ENCODE assay signal across 36 mouse cellular contexts in the genomic region with DNA sequence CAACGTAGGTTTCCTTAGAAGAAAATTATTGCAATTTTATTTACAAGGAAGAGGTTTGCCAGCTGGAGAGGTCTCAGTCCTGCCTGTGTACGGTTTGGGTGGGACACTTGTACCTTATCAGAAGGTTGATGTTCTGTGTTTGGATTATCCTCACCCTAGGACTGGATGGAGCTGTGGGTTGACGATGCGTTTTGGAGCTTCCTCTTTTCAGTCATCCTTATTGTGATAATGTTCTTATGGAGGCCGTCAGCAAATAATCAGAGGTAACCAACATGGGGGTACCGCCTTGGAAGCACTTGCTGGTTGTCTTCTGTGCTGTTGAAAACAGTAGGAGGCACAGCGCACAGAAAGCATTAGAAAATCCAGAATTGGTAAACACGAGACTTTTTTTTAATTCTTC. TPM values are rescaled to one million over a fixed set of nuclear protein-coding genes. Genes with fewer than 3 reads are reported as not detected.
"Had no signal": no experiment of that assay in that cellular context is flagged by ENCODE, and none has a peak within 500 bp of the region (broad histone marks: within the 10 kb centered on the region; RNA-seq: fewer than 3 reads in every experiment).

No protein-coding gene starts in this region.

- H3K4me2 ChIP-seq: heart, embryonic 12.5 days; heart, embryonic 13.5 days; heart, embryonic 15.5 days; hindbrain, embryonic 12.5 days; hindbrain, embryonic 13.5 days; hindbrain, embryonic 14.5 days; hindbrain, embryonic 15.5 days; intestine, embryonic 15.5 days; kidney, embryonic 15.5 days had no signal

- ATAC-seq: hindbrain, embryonic 16.5 days; hindbrain, postnatal 0 days; inflammation-experienced regulatory T-cells, adult 6 months; intestine, embryonic 15.5 days; intestine, embryonic 16.5 days; intestine, postnatal 0 days had no signal

- H3K4me3 ChIP-seq: heart, embryonic 10.5 days; heart, embryonic 12.5 days; heart, embryonic 13.5 days; heart, embryonic 15.5 days; hindbrain, embryonic 10.5 days; hindbrain, embryonic 12.5 days; hindbrain, embryonic 13.5 days; hindbrain, embryonic 15.5 days; intestine, embryonic 15.5 days; kidney, embryonic 15.5 days; layer of hippocampus, adult 2 months; left cerebral cortex, adult 2 months had no signal

- H3K27ac ChIP-seq: heart, embryonic 10.5 days; heart, embryonic 13.5 days; heart, embryonic 15.5 days; hindbrain, embryonic 10.5 days; hindbrain, embryonic 12.5 days; hindbrain, embryonic 13.5 days; hindbrain, embryonic 14.5 days; hindbrain, embryonic 15.5 days; hindbrain, postnatal 0 days; intestine, embryonic 15.5 days; kidney, embryonic 15.5 days; kidney, postnatal 0 days; layer of hippocampus, adult 2 months; left cerebral cortex, adult 2 months had no signal

- H3K9ac ChIP-seq: heart, embryonic 12.5 days; heart, embryonic 13.5 days; heart, embryonic 15.5 days; hindbrain, embryonic 12.5 days; hindbrain, embryonic 13.5 days; hindbrain, embryonic 14.5 days; hindbrain, embryonic 15.5 days; intestine, embryonic 15.5 days; kidney, embryonic 15.5 days had no signal

- DNase-seq: heart, postnatal 10 days; heart, postnatal 14 days; heart, postnatal 36 days; heart, postnatal 4 days; kidney, adult 11 months; kidney, adult 18-20 months; kidney, adult 2 months; kidney, adult 8-10 months; kidney, adult 9 months; kidney, postnatal 10 days; kidney, postnatal 14 days; kidney, postnatal 25 days; kidney, postnatal 36 days; kidney, postnatal 4 days; layer of hippocampus, adult 9-11 months; layer of hippocampus, postnatal 36 days had no signal

- H3K4me1 ChIP-seq: heart, embryonic 10.5 days; heart, embryonic 13.5 days; heart, embryonic 15.5 days; hindbrain, embryonic 10.5 days; hindbrain, embryonic 12.5 days; hindbrain, embryonic 13.5 days; hindbrain, embryonic 15.5 days; kidney, embryonic 15.5 days had no signal

- H3K9me3 ChIP-seq: heart, embryonic 10.5 days; heart, embryonic 12.5 days; heart, embryonic 13.5 days; heart, embryonic 15.5 days; hindbrain, embryonic 10.5 days; hindbrain, embryonic 12.5 days; hindbrain, embryonic 13.5 days; hindbrain, embryonic 15.5 days; intestine, embryonic 15.5 days; kidney, embryonic 15.5 days had no signal

- H3K27me3 ChIP-seq: heart, embryonic 12.5 days; heart, embryonic 13.5 days; heart, embryonic 15.5 days; hindbrain, embryonic 12.5 days; hindbrain, embryonic 13.5 days; hindbrain, embryonic 15.5 days; intestine, embryonic 15.5 days; kidney, embryonic 15.5 days had no signal

RNA-seq across cellular contexts. Expression of a gene that starts 20.3 kb away (rescaled TPM):
- total RNA-seq: hematopoietic stem cell, adult 5-6 weeks had no signal
